Mouse (Mus musculus): ENCODE measurements around the gene Npas2.

The Npas2 gene

DNA sequence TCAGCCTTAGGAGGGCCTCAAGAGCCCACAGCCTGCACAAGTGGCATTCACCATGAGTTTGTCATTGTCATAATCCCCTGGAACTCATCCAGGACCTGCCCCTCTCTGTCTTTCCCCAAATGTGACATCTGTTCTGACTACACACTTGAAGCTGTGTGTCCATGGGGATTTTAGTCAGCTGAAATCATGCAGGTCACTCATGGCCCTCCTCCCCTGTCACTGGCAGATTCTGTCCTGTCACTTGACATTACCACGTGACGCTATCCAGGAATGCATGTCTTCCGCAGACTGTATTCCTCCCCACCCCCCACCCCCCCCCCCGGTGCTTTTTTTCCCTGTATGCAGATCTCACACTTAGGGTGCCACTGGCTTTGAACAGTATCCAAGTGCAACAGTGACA, 94.3 kb downstream of the Npas2 start:
- no peak for DNase-seq

GRCm38 (mm10) chr1:39288425-39288824, 94.9 kb downstream of the Npas2 start:
- DNase-seq = no peak

GRCm38 (mm10) chr1:39292001-39292400, 98.5 kb downstream of the Npas2 start:
- no peak for DNase-seq

- DNase-seq = no peak
Observed at GRCm38 (mm10) chr1:39298294-39298693, 104.8 kb downstream of the Npas2 start.

GRCm38 (mm10) chr1:39300243-39300642, 106.7 kb downstream of the Npas2 start:
- no peak for DNase-seq

DNA sequence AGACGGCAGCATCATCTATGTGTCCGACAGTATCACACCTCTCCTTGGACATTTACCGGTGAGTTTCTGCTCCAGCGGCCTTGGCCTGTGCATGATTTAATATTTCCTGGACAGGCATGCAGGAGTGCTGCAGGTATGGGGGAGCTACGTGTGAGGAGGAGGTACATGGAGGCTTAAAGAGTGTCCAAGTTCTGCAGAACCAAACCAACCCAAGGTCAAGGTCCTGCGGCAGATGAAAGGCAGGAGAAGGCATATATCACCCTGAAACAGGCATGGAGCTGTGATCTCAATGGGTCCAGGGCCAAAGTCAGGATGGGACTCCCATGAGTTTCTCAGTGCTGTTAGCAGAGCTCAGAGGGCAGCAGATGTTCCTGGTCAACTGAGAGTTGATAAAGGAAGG, 107.1 kb downstream of the Npas2 start:
- no peak for DNase-seq

DNA sequence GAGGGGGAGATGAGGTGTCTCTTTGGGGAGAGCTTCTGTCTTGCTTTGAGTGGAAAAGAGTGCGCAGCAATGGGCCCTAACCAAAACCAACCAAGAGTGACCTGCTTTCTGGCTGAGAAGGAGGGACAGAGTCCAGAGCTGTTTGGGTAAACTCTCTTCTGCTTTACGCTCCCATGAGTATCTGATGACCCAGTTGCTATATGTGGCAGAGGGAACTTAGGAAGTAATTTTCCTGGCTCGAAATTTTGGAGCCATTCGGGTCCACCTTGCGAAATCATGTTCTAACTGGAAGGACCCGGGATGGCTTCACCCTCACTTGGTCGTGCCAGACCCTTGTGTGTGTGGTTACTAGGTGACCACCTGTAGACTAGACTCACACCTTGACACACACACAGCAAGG, 108.7 kb downstream of the Npas2 start:
- DNase-seq = no peak

DNA sequence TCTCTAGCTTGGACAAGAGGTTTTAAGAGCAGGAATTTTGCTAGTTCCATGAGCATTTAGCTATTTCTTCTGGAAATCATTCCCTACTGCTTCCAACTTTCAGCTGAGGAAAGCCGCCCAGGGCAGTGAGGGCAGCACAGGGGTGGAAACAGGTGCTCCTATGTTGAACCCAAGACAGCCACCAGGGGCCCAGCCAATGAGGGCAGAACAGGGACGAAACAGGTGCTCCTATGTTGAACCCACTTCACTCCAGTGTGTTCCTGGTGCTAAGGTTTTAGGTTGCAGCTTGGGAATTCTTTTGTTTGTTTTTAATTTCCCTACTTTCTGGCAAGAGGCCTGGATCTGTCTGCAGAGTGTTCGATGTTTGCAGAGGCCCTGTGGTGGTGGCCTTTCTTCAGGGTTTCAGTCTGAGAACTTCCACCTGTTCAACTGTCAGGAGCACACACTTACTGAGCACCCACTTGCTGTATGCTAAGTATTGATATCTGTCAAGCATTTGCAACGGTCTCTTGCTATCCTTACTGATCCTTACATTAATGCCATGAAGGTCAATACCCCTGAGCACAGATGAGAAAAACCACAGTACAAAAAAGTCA, 109.6 kb downstream of the Npas2 start:
- DNase-seq = no peak

GRCm38 (mm10) chr1:39307291-39307690, 113.8 kb downstream of the Npas2 start:
- no peak for DNase-seq

GRCm38 (mm10) chr1:39307971-39308370, 114.4 kb downstream of the Npas2 start:
- DNase-seq = no peak

DNA sequence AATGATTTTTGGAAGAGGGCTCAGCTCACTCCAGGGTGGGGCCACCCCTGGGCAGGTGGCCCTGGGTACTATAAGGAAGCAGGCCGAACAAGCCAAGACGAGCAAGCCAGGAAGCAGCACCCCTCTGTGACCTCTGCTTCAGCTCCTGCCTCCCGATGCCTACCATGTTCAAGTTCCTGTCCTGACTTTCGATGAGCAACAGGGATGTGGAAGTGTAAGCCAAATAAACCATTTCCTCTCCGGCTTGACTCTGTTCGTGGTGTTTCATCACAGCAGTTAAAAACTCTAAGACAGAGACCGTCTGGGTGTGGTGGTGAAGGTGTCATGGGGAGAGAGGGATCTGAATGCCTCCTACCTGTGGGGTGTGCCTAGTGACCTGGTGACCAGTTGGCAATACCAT, 116.0 kb downstream of the Npas2 start:
- no peak for DNase-seq

DNA sequence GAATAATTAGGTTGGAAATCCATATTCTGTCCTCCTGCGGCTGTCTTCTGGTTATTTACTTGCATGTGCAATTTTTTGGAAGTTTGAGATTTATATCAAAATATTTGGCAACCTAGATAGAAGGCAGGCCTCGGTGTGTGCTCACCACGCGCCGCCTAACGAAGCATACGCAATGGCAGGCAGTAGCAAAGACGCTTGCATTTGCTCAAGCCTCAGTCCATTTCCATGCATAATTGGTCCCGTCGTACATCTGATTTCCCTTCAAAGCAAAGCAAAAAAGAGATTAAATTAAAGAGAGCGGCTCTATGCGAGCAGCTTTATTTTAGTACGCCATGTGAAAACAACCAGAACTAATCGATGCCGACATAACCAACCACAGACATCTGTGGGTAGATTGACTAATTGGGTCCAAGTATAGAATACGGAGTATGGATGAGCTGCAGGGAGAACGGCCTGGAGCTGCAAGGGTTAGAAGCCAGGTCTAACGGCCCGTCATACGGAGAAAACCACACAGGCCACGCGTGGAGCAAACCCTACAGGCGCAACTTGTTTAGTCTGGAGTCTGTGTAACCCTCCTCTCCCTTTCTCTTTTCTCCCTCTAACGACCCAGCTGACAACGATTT, 118.9 kb downstream of the Npas2 start:
- DNase-seq = no peak

DNA sequence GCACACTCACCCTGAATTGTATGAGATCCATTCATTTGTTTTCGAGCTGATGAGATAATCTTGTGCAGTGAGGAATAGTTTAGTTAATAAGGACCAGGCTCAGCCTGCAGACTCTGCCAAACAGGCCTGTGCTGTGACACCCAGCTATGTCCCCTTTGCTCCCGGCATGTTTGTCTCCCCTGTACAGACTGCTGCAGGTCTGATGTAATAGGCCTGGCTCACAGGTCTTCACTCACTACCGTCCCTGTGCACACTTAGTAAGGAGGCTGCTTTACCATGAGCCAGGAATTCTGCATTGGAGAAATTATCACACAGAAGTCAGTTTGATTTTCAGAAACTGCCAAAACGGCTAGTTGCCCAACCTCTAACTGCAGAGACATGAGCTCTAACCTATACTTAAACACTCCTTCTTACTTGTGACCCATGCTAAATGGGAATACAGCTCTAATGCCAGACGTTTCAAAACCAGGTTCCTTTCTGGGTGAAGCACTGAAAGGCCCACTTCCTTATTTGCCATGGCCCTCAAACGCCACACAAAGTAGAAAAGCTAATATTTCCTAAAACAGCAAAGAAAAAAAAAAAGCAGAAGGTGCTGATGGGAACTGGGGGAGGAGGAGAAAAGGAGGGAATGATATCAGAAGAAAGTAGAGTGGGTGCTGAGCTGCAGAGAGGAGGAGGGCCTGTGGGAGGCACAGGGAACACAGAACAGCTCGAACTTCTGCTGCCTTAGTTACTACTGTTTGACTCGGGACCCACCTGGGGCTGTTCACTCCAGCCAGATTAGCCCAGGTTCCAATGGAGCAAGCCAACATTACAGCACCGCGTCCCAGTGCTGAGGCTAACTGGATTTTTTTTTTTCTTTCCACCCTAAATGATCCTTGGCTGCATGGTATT, 120.1 kb downstream of the Npas2 start:
- DNase-seq = no peak

DNA sequence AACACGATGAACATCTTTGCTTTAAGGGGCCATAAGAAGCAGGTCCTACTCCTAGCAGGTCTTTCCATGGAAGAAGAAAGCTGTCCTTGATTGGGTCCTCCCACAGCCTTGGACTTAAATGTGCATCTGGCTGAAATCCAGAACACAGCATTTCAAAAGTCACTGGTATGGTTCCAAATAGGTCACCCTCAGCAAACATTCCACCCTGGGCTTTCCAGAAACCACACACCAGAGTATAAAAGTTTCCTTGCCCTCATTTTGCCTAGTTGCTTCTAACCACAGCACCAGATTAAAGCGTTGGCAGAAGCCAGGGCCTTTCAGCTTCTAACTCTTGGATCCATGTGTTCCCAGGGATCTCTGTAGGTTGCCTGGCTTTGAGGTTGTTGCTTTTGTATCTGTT, 124.4 kb downstream of the Npas2 start:
- DNase-seq = no peak

- no peak for DNase-seq
Observed at GRCm38 (mm10) chr1:39318870-39319269, 125.3 kb downstream of the Npas2 start.

DNA sequence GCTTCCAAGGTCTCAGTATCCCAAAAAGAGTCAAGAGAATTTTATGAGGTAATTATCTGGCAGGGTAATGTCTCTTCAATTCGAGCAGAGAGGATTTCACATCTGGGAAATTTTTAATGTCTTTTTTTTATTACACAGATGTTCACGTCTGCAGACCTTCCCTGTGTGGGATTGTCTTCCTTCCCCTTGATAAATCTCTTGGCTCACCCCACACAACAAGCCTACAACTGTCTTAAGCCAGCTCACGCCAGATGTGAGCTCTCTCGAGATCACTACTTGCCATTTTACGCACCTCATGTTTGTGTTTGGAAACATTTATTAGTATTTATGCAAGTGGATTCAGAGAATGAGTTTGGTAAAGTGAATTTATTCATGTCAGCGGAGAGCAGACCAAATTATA, 128.4 kb downstream of the Npas2 start:
- no peak for DNase-seq

DNA sequence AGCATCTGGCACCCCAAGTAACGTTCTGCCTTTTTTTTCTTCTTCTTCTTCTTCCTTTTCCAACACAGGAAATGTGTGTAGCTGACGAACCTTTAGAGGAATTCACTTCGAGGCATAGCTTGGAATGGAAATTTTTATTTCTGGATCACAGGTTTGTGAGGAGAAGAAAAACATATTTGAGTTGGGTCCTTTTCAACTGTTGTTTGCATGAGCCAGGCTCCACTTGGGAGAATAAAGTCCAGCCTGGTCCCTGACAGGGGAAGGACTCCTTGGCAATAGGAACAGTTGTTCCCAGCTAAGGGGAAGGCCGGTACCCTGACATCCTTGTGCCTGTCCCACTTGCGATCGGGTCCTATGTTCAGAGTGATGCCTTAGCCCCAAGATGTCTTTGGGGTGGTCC, 131.7 kb downstream of the Npas2 start:
- DNase-seq = no peak

GRCm38 (mm10) chr1:39327546-39327945, 134.0 kb downstream of the Npas2 start:
- DNase-seq = no peak

GRCm38 (mm10) chr1:39330857-39331594, 137.5 kb downstream of the Npas2 start:
- no peak for DNase-seq

DNA sequence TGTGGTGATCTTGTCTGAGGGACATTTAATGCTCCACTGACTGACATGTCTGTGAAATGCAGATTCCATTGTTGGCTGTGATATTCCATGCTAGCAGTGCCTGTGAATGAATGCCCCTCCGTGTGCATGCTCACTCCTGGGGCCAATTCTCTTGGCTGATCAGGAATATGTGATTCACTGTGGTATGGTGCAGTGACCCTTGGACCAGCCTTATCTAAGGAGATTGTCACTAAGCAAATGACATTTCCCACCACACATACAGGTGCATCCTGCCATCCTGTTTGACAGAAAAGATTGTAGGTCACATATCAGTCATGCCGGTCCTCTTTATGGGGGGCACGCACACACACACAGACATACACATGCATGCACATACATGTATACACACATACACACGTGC, 138.9 kb downstream of the Npas2 start:
- DNase-seq = no peak

GRCm38 (mm10) chr1:39335561-39336196, 142.1 kb downstream of the Npas2 start:
- no peak for DNase-seq

- no peak for DNase-seq
Observed at GRCm38 (mm10) chr1:39336788-39337187, 143.3 kb downstream of the Npas2 start.

- DNase-seq = no peak
Observed at GRCm38 (mm10) chr1:39338831-39339230, 145.3 kb downstream of the Npas2 start.
